Mouse (Mus musculus) heart, adult 2 months (tissue): Measurements from ENCODE around the gene Rorb. TPM values are rescaled to one million over a fixed set of nuclear protein-coding genes. Genes with fewer than 3 reads are reported as not detected.

Experiments used
- DNase-seq, 2 experiments: peaks; one replicate each; pipeline ENCODE4 v3.0.0; 2021
- H3K27ac ChIP-seq: fragments of 200-600 bp; 2 replicates; pipeline ENCODE4 v1.8.1; 2022
- H3K27me3 ChIP-seq: fragments of 200-500 bp; 2 replicates; pipeline ENCODE4 v1.6.1; 2012; ENCODE audit warnings: mild to moderate bottlenecking, low read length, inconsistent platforms, mixed read lengths; ENCODE audit not compliant: control insufficient read depth, insufficient read depth
- H3K36me3 ChIP-seq: fragments of 200-500 bp; 2 replicates; pipeline ENCODE4 v1.6.1; 2012; ENCODE audit warnings: low read length, inconsistent platforms; ENCODE audit not compliant: control insufficient read depth, insufficient read depth
- H3K4me1 ChIP-seq: fragments of 200-500 bp; 2 replicates; pipeline ENCODE4 v1.6.1; 2011; ENCODE audit warnings: low read length; ENCODE audit not compliant: control insufficient read depth, insufficient read depth
- H3K4me3 ChIP-seq: fragments of 200-600 bp; 2 replicates; pipeline ENCODE4 v1.8.1; 2022
- H3K79me2 ChIP-seq: fragments of 200-500 bp; replicated peaks from 2 replicates; pipeline ENCODE4 v1.6.1; 2012; ENCODE audit warnings: mild to moderate bottlenecking, inconsistent platforms, low read length, moderate library complexity, mixed read lengths; ENCODE audit not compliant: control insufficient read depth, insufficient read depth
- H3K9ac ChIP-seq: fragments of 200-500 bp; 2 replicates; pipeline ENCODE4 v1.6.1; 2012; ENCODE audit warnings: low read depth, mild to moderate bottlenecking, control low read depth, inconsistent platforms, low read length, mixed read lengths
- CTCF ChIP-seq: fragments of 200-600 bp; IDR thresholded peaks from 2 replicates; pipeline ENCODE4 v1.8.1; 2022; ENCODE audit warnings: antibody characterized with exemption, mild to moderate bottlenecking, moderate library complexity
- EP300 ChIP-seq: fragments of 200-500 bp; IDR thresholded peaks from 2 replicates; pipeline ENCODE4 v1.6.1; 2011; ENCODE audit warnings: low read depth, low read length, control low read depth; ENCODE audit not compliant: insufficient read depth
- POLR2A ChIP-seq: fragments of 200-500 bp; IDR thresholded peaks from 2 replicates; pipeline ENCODE4 v1.6.1; 2011; ENCODE audit warnings: mild to moderate bottlenecking, low read depth, low read length, control low read depth; ENCODE audit not compliant: insufficient read depth
- WGBS: fragments of 180-500 bp; shearing (Covaris S2); methylation state at CpG from one replicate; pipeline ENCODE4 v1.1.7; 2018; 5-methylcytosine and 5-hydroxymethylcytosine counted together
- intact Hi-C: fragments of 180-260 bp; cut with DNase I; formaldehyde crosslinking; loops from one replicate; pipeline ENCODE4 v1.15.1; 2025
- polyA plus RNA-seq: library from polyadenylated mRNA; depleted of rRNA; stranded (reverse); fragments of >200 nt; gene quantifications from 2 replicates; pipeline ENCODE4 v1.2.3, GENCODE M21; 2012
- total RNA-seq, 2 experiments: library from RNA; stranded (reverse); gene quantifications; 2 replicates each; pipeline ENCODE4 v1.2.3; 2021

The Rorb gene
- total and polyA plus RNA-seq, 3 experiments, result 0.14 to 0.37 (median 0.36) TPM

DNA sequence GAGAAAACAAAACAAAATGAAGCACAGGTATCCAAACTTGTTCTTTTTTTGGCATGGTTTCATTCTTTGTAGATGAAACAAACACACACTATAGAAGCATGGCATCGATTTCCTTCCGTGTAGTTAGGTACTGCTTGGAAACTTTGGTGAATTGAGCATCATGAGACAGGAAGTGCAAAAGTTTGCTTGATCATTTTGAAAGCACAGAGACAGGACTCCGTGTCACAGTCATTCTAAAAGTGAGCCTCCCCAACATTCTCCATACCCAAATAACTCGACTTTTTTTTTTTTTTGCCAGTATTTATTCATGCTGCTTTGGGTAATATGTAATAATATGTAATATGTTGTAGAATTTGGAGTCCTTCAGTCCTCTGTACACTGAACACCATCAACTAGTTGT, 1.2 kb upstream of the Rorb start:
- Histone ChIP-seq H3K27me3 (no peaks in the 10 kb centered on the region), H3K27ac (no peak overlapping the region), H3K79me2 (no peaks in the 10 kb centered on the region), H3K36me3 (no peaks in the 10 kb centered on the region), H3K9ac (no peak overlapping the region), H3K4me3 (no peak overlapping the region), H3K4me1 (no peaks in the 10 kb centered on the region)
- 54% methylated on average over 4 of the region's 4 CpGs for WGBS
- TF ChIP-seq EP300 (no peak), POLR2A (no peak), CTCF (no peak)
- intact Hi-C loops, result no loop called here
- no peak for DNase-seq

DNA sequence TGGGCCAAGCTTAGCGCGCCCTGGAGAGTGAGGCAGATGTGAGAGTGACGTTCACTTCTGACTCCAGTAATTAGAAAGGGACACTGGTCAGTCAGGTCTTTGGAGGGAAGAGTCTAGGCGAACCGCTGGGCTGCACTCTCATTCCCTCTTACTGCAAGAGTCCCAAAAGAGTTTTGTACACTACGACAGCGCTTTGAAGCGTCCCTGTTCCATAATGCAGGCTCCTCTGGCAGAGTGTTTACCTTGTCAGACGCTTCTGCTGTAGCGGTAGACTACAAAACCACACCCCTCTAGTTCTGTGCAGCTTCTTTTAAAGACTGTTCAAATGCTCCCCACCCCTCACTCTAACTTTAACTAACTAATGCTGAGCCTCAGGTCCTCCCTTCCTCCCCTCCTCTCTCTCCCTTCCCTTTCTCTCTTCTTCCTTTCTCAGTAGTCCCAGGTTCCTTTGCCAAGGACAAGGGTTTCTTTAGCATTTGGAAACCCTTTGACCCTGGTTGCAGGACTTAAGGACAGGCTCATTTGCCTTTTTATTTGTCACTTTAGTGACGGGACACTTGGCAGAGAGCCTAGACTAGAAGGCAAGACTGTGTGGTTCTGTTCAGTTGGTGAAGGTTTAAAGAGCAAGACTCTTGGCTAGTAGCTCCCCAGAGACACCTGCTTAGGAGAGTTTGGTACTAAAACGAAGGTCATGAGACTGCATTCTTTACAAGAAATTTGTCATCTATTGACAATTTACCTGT, 603 bp upstream of the Rorb start:
- no peaks in the 10 kb centered on the region for H3K27me3 ChIP-seq
- WGBS, result 5% methylated on average over 12 of the region's 12 CpGs
- H3K79me2 ChIP-seq, result no peaks in the 10 kb centered on the region
- intact Hi-C loops, result no loop called here
- no peaks in the 10 kb centered on the region for H3K36me3 ChIP-seq
- TF ChIP-seq EP300, result no peak
- no peak for TF ChIP-seq POLR2A
- TF ChIP-seq CTCF, result no peak
- peak overlapping the region; percentile 44 for H3K4me3 ChIP-seq
- H3K4me1 ChIP-seq, result no peaks in the 10 kb centered on the region
- no peak overlapping the region for H3K27ac ChIP-seq
- no peak overlapping the region for H3K9ac ChIP-seq
- DNase-seq, result no peak

DNA sequence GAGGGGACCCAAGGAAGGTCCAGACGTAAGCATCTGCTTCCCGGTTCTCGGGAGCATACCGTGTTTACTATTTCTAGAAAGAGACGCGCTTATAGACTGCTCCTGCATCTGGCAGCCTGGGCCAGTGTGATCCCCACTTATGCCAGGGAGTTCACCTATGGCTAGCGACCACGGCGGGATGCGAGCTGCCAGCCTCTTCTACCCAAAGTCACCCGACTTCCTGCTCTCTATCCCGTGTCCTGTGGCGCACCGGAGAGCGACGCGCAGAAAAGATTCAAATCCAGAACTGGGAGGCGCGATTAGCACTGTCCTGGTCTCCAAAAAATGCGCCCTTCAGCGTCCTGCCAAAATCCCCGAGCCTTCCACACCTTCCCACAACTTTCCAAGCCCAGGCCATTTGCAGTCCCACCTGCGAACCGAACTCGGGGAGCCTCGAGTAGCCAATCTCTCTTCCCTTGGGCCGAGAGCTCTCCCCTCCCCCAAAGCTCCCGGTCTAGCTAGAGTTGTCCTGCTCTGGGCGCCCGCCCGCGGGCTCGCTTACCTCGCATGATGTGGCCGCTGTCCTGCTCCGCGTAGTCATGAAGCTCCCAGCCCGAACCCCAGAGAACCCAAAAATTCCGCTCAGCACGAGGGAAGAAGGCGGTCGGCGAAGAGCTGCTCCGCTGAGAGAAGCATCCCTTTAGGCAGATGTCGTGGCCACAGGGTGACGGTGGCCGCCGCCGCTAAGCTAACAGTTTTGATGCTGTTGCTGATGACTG, 806 bp downstream of the Rorb start:
- TF ChIP-seq EP300 (no peak), CTCF (no peak), POLR2A (no peak)
- intact Hi-C loops, result no loop called here
- Histone ChIP-seq H3K79me2 (no peaks in the 10 kb centered on the region), H3K27me3 (no peaks in the 10 kb centered on the region), H3K4me1 (no peaks in the 10 kb centered on the region), H3K4me3 (peak overlapping the region; percentile 44), H3K9ac (peak overlapping the region; percentile 43), H3K36me3 (no peaks in the 10 kb centered on the region), H3K27ac (no peak overlapping the region)
- DNase-seq, result peak; percentile 25 to 42
- WGBS, result 1% methylated on average over 49 of the region's 49 CpGs

DNA sequence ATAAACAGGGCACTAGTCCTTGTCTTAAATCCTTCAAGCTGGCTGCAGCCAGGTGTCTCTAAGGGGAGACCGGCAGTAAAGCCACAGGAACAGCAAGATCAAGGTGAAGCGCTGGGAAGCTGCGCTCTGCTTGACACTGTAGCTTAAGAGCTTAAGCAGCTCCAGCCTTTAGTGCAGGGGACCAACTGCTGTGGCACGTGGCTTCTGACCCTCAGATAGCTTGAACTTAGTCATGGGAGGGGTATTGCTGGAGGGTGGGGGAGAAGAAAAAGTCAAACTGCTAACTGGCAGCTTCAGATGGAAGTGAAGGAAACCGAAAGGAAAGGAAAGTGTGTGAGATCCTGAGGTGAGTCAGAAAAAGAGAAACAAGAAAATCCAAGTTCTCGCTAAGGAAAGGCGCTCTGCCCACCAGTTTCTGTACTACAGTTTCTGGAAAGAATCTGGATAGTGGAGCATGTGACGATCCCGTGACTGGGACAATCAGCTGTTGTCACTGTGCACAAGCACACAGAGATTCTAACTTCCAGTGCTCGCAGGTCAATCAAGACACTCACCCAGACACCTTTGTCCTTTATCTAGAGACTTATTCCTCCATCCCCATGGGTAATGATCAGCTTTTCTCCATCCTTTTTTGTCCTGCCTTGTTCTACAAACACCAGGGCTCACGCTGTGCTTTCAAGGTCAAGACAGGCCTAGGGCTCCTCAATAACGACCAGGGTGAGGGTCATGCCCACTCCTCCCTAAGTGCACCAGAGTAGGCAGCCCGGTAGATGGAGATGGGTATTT, 2.2 kb downstream of the Rorb start:
- no peak overlapping the region for H3K4me3 ChIP-seq
- H3K27me3 ChIP-seq, result no peaks in the 10 kb centered on the region
- H3K27ac ChIP-seq, result no peak overlapping the region
- no peak for DNase-seq
- H3K36me3 ChIP-seq, result no peaks in the 10 kb centered on the region
- no peaks in the 10 kb centered on the region for H3K4me1 ChIP-seq
- intact Hi-C loops, result no loop called here
- 56% methylated on average over 13 of the region's 13 CpGs for WGBS
- TF ChIP-seq CTCF, result no peak
- no peak for TF ChIP-seq POLR2A
- no peak for TF ChIP-seq EP300
- H3K9ac ChIP-seq, result no peak overlapping the region
- no peaks in the 10 kb centered on the region for H3K79me2 ChIP-seq

DNA sequence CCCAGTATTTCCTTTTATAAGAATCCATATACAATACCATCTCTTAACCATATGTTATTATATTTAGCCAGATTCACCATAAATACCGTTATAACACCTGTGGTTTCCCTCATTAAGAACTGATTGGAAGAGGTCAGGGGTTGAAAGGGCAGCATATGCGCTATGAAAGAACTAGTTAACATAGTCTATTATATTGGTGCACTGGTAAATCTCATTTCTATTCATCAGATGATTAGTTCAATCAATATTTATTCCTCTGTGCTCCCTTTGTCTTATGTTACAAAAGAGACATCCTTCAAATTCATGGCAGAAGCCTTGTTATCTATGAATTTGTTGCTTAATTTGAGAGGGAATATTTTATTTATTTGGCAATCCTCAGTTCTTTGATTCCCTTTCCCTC, 6.4 kb downstream of the Rorb start:
- Histone ChIP-seq H3K4me1 (no peaks in the 10 kb centered on the region), H3K27ac (no peak overlapping the region), H3K4me3 (no peak overlapping the region), H3K27me3 (no peaks in the 10 kb centered on the region), H3K9ac (no peak overlapping the region), H3K36me3 (no peaks in the 10 kb centered on the region), H3K79me2 (no peaks in the 10 kb centered on the region)
- intact Hi-C loops, result no loop called here
- DNase-seq, result no peak
- 77% methylated on average over 2 of the region's 2 CpGs for WGBS
- TF ChIP-seq EP300 (no peak), POLR2A (no peak), CTCF (no peak)
